Mouse (Mus musculus) liver, embryonic 15.5 days (tissue): ENCODE measurements around the gene Mgrn1. TPM values are rescaled to one million over a fixed set of nuclear protein-coding genes. Genes with fewer than 3 reads are reported as not detected.

Experiments
- ATAC-seq: fragments of 200-750 bp; cut with Nextera tagmentation; 2 replicates; pipeline ENCODE4 v1.8.0; 2017; ENCODE audit warnings: moderate number of reproducible peaks, mild to moderate bottlenecking, moderate library complexity; ENCODE audit not compliant: insufficient read depth
- H3K27ac ChIP-seq: fragments of 300-500 bp; sonication (generic); replicated peaks from 2 replicates; pipeline ENCODE4 v1.5.1; 2015; ENCODE audit warnings: mild to moderate bottlenecking, inconsistent platforms
- H3K27me3 ChIP-seq: fragments of 300-500 bp; sonication (generic); 2 replicates; pipeline ENCODE4 v1.6.1; 2015; ENCODE audit warnings: mild to moderate bottlenecking, inconsistent platforms
- H3K36me3 ChIP-seq: fragments of 300-500 bp; sonication (generic); replicated peaks from 2 replicates; pipeline ENCODE4 v1.6.1; 2015; ENCODE audit warnings: moderate library complexity, mild to moderate bottlenecking, inconsistent platforms
- H3K4me1 ChIP-seq: fragments of 300-500 bp; sonication (generic); replicated peaks from 2 replicates; pipeline ENCODE4 v1.6.1; 2015; ENCODE audit warnings: inconsistent platforms
- H3K4me2 ChIP-seq: fragments of 300-500 bp; sonication (generic); 2 replicates; pipeline ENCODE4 v1.6.1; 2015; ENCODE audit warnings: moderate library complexity, mild to moderate bottlenecking, inconsistent platforms
- H3K4me3 ChIP-seq: fragments of 300-500 bp; sonication (generic); replicated peaks from 2 replicates; pipeline ENCODE4 v1.5.1; 2015; ENCODE audit warnings: mild to moderate bottlenecking, inconsistent platforms
- H3K9ac ChIP-seq: fragments of 300-500 bp; sonication (generic); 2 replicates; pipeline ENCODE4 v1.6.1; 2015; ENCODE audit warnings: moderate library complexity, mild to moderate bottlenecking, inconsistent platforms
- H3K9me3 ChIP-seq: fragments of 300-500 bp; sonication (generic); replicated peaks from 2 replicates; pipeline ENCODE4 v1.6.1; 2016; ENCODE audit warnings: inconsistent platforms
- WGBS: fragments of 180-500 bp; shearing (Covaris S2); methylation state at CpG from one replicate; pipeline ENCODE4 v1.1.7; 2015; ENCODE audit warnings: mixed read lengths; ENCODE audit not compliant: insufficient replicate concordance; 5-methylcytosine and 5-hydroxymethylcytosine counted together
- polyA plus RNA-seq: library from polyadenylated mRNA; unstranded; fragments of >200 nt; fragmentation: Nextera tagmentation; extraction: Ambion mirVana; gene quantifications from 2 replicates; pipeline ENCODE4 v1.2.1, GENCODE M21; 2015

Mgrn1 gene
- polyA plus RNA-seq, 1 experiment from 2014 or later: 25.4 TPM

DNA sequence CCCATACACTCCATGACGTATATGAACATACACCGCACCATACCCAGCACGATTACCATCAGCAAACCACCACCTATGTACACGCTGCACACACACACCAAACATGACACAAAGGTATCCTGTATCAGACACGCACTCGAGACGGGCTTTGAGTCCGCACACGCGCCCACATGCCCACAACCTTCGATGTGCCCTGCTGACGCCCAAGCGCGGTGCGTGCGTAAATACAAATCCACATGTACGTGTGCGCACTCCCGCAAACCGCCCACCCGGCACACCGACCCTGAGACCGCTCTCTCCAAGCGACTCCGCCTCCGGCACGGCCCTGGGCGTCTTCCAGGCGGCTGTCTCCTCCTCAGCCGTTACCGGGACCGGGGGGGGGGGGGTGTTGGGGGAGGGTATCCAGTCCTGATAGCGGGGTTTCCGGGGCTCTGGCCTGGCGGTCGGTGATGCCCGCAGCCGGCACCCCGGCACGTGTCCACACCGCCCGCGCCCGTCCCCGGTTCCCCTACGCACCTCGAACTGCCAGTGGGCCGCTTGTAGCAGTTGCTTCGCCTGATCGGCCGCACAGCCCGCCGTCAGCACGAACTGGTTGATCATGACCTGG lies 6.8 kb upstream of the Mgrn1 start:
- H3K4me2 ChIP-seq: peak overlapping the region; percentile 92
- WGBS: under 1% methylated on average over 54 of the region's 54 CpGs
- ATAC-seq: peak; percentile 26
- H3K4me1 ChIP-seq: peaks cover 65% of the 10 kb centered on the region
- peak overlapping the region; percentile 85 for H3K9ac ChIP-seq
- H3K27ac ChIP-seq: peak overlapping the region; percentile 98
- H3K27me3 ChIP-seq: no peaks in the 10 kb centered on the region
- H3K36me3 ChIP-seq: peaks cover 20% of the 10 kb centered on the region
- H3K9me3 ChIP-seq: no peaks in the 10 kb centered on the region
- peak overlapping the region; percentile 88 for H3K4me3 ChIP-seq

DNA sequence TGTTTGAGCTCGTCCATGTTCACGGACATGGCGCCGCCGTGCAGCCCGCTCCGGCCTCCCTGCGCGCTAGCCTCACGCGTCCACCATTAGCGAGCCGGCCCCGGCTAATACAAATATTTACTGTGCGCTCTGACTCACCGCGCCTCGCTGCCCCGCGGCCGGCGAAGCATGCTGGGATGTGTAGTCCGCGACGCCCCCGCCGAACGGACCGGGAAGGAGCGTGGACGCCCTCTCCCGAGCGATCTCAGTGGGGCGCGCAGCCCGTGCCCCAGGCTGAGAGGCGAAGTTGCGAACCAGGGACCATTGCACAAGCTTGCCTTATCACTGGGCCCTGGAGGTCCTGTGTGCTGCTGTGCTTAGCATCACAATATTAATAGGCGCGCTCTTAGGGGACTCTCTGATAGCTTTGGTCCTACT lies 6.3 kb upstream of the Mgrn1 start:
- H3K27me3 ChIP-seq: no peaks in the 10 kb centered on the region
- peak; percentile 68 for ATAC-seq
- H3K27ac ChIP-seq: peak overlapping the region; percentile 98
- WGBS: under 1% methylated on average over 40 of the region's 40 CpGs
- peaks cover 15% of the 10 kb centered on the region for H3K36me3 ChIP-seq
- peaks cover 64% of the 10 kb centered on the region for H3K4me1 ChIP-seq
- H3K4me2 ChIP-seq: peak overlapping the region; percentile 92
- no peaks in the 10 kb centered on the region for H3K9me3 ChIP-seq
- H3K4me3 ChIP-seq: peak overlapping the region; percentile 88
- H3K9ac ChIP-seq: peak overlapping the region; percentile 85

DNA sequence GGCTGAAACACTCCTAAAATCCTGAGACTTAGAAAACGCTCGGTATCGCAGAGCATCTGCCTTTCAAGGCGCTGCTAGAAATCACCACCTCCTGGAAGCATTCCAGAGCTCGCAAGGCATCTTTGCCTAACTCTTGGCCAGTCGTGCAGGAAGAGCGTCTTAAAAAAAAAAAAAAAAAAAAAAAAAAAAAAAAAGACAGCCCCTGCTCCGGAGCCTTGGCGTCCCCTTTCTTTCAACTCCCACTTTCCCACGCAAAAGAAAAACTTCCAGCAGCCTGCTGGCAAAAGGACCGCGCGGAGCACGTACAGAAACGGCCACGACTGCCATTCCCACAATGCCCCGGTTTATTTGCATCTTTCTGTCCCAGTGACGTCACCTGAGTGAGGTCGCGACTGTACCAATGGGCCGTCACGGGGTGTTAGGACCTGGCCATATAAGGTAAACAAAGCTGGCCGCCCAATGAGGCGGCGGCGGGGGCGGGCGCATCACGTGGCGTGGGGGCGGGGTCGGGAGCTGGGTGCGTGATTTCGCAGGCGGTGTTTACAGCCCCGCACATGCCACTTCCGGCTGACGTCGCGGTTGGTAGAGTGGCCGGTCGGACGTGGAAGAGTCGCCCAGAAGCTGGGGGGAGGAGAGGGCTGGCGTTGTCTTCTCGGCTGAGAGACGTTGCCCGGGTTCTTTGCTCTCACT lies 5.8 kb upstream of the Mgrn1 start, which contains the start of gene Ubald1:
Ubald1 (minus strand) TSS at position 180 of the 690 bp plus-strand sequence.
- Histone ChIP-seq H3K9me3 (no peaks in the 10 kb centered on the region), H3K36me3 (peaks cover 9% of the 10 kb centered on the region; the same call in 1 of the 2 replicates), H3K4me2 (peak within 1 kb of the TSS; percentile 92), H3K4me1 (peaks cover 64% of the 10 kb centered on the region), H3K27me3 (no peaks in the 10 kb centered on the region), H3K27ac (peak within 1 kb of the TSS; percentile 98), H3K9ac (peak within 1 kb of the TSS; percentile 85), H3K4me3 (peak within 1 kb of the TSS; percentile 88)
- peak; percentile 79 for ATAC-seq
- WGBS: under 1% methylated on average over 48 of the region's 48 CpGs

DNA sequence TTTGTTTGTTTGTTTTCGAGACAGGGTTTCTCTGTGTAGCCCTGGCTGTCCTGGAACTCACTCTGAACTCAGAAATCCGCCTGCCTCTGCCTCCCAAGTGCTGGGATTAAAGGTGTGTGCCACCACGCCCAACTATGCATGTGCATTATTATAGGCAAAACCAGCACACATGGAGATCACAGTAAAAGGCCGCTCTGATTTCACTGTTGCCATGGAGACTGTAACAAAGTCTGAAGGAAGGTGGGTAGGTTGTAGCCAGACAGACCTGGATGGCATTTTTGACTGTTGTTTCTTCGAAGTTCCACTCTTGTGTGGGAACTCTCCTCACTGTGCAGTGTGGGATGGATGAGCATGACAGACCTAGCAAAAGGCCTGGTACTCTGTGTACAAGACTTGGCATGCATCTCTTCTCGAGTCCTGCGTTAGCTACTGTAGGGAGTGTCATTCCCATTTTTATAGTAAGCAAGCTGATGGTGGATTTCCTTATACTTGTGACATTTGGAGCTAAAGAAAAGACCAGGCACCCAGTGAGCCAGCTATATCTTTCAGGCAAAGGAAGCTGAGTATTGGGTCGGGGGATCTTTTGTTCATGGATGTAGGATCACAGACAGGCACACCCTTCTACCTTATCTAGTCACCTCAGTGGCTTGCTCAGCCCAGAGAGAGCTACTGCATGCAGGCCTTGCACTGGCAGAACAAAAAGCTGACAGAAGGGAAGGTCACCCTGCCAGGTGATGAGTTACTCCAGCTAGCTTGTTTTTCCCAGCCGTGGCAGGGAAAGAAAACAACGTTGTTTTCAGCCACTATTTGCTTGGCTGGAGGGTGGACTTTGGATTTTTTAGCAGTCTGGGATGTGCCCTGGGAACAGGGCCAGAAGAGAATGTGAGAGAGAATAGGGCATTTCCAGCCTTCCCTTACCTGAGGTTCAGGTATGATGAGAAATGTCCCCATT lies 4.4 kb upstream of the Mgrn1 start:
- Histone ChIP-seq H3K4me3 (peak overlapping the region; percentile 88), H3K4me1 (peaks cover 62% of the 10 kb centered on the region), H3K4me2 (peak overlapping the region; percentile 92), H3K27me3 (no peaks in the 10 kb centered on the region), H3K9me3 (no peaks in the 10 kb centered on the region), H3K36me3 (no peaks in the 10 kb centered on the region), H3K9ac (no peak overlapping the region), H3K27ac (peak overlapping the region; percentile 98)
- no peak for ATAC-seq
- WGBS: 59% methylated on average over 10 of the region's 10 CpGs

DNA sequence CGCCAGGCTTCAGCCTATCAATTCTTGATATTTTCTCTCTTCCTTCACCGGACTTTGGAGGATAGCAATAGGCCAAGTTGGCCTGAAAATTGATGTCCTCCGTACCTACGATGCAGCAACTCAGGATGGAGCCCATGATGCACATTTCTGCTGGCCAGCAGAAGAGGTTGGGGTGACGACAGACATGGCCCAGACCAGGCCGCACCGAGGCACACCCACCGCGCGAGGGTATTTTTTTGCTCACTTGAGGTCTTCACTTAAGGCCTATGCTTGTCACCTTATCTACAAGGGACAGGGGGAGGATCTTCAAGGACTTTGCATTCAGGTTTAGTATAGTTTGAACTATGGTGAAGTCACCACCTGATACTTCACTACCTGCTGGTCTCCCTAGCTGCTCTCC lies 1.1 kb upstream of the Mgrn1 start:
- H3K4me2 ChIP-seq: peak overlapping the region; percentile 93
- peaks cover 59% of the 10 kb centered on the region for H3K4me1 ChIP-seq
- H3K36me3 ChIP-seq: no peaks in the 10 kb centered on the region
- no peak for ATAC-seq
- H3K4me3 ChIP-seq: no peak overlapping the region
- H3K9ac ChIP-seq: 0 out of 2 replicates have a peak overlapping the region, but pooled peaks have one; percentile 75
- no peaks in the 10 kb centered on the region for H3K9me3 ChIP-seq
- no peaks in the 10 kb centered on the region for H3K27me3 ChIP-seq
- 0 out of 2 replicates have a peak overlapping the region, but pooled peaks have one; percentile 83 for H3K27ac ChIP-seq
- 84% methylated on average over 10 of the region's 10 CpGs for WGBS

DNA sequence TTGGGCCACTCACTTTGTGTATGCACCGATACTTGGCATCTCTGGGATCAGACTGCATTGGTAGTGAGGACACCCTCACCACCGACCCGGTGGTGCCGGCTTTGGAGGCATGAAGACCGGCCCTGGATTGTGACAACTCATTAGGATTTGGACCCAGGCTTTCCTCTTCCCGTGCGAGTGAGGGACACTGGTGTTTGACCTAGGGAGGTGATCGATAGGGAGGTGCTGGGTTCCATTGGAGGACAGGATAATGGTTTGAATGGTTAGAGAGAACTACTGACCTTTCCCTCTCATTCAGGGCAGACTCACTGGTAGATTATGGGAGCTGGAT lies 606 bp downstream of the Mgrn1 start:
- H3K4me1 ChIP-seq: peaks cover 62% of the 10 kb centered on the region
- 4% methylated on average over 8 of the region's 8 CpGs for WGBS
- ATAC-seq: no peak; the same call in 1 of the 2 replicates

DNA sequence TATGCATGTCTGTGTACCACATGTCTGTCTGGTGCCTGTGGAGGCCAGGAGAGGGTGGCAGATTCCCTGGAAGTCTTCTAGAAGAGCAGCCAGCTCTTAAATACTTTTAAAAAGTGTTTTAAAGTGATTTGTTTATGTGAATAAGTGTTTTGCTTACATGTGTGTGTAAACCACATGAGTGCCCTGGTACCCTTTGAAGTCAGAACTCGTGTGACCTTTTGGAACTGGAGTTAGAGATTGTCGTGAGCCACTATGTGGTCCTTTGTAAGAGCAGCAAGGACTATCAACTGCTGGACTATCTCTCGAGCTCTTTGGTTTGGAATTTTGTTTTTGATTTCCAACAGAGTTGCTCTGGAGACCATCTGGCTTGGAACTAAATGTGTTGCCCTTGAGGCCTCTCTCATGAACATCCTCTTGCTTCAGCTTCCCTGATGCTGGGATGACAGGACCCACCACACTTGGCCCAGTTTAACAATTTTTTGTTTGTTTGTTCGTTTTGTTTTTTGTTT lies 4.2 kb downstream of the Mgrn1 start:
- no peak overlapping the region for H3K27ac ChIP-seq
- 63% methylated on average over 4 of the region's 4 CpGs for WGBS
- peaks cover 4% of the 10 kb centered on the region for H3K36me3 ChIP-seq
- H3K4me2 ChIP-seq: no peak overlapping the region
- H3K27me3 ChIP-seq: no peaks in the 10 kb centered on the region
- H3K9ac ChIP-seq: no peak overlapping the region
- H3K9me3 ChIP-seq: no peaks in the 10 kb centered on the region
- no peak for ATAC-seq
- H3K4me3 ChIP-seq: no peak overlapping the region
- peaks cover 76% of the 10 kb centered on the region for H3K4me1 ChIP-seq

More for the DNA sequence above, 606 bp downstream of the Mgrn1 start:
- peak overlapping the region; percentile 75 for H3K9ac ChIP-seq
- H3K9me3 ChIP-seq: no peaks in the 10 kb centered on the region
- H3K27me3 ChIP-seq: no peaks in the 10 kb centered on the region
- peak overlapping the region; percentile 93 for H3K4me2 ChIP-seq
- H3K4me3 ChIP-seq: peak overlapping the region; percentile 75
- H3K36me3 ChIP-seq: peaks cover 4% of the 10 kb centered on the region
- peak overlapping the region; percentile 83 for H3K27ac ChIP-seq

DNA sequence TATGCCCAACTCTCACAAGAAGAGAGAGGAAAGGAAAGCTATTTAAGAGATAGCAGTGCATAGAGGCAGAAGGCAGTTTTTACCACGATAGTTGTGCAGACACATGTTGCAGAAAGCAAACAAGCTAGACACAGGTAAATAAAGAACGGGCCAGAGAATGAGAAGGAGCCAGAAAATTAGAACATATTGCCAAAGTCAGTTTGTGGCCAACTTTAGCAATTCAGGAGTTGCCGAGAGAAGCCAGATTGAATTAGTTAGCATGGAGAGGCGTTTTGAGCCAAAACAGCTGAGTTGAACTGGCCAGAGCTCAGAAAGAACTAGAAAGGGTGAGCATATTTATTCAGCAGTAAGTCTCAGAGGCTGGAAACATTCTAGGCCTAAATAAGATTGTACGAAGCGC lies 6.1 kb downstream of the Mgrn1 start:
- Histone ChIP-seq H3K4me3 (no peak overlapping the region), H3K4me2 (no peak overlapping the region), H3K4me1 (peaks cover 77% of the 10 kb centered on the region), H3K9me3 (no peaks in the 10 kb centered on the region), H3K36me3 (peaks cover 4% of the 10 kb centered on the region), H3K27ac (no peak overlapping the region), H3K9ac (no peak overlapping the region), H3K27me3 (no peaks in the 10 kb centered on the region)
- ATAC-seq: no peak
- WGBS: 68% methylated on average over 6 of the region's 6 CpGs

DNA sequence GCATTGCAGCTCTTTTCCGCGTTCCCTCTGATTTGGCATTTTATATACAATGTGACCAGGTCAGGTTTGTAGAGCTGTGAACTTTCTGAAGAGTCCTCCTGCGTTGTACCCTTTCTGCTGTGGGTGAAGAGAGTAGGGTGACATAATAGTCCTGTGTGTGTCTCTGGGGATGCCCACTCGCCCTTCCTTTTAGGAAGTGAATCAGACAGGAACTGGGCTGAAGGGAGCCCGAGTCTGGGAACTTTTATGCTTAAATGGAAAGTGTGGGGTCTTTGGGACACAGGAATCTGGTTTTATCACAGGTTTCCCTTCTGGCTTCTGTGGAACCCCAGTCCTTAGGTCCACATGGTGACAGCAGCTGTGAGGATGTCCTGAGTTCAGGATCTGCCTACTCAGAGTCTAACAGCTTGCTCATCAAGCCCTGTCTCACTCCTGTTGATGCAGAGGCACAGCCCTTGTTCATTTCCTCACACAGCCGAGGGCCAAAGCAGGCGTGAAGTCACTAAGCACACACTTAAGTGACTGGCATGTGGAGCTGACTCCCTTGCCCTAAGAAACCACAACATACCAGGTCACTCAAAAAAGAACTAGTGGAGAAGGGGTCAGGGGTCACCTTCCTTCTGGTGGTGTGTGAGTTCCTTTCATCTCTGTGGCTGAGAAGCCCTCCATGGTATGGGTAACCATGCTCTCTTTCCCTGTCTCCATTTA lies 8.3 kb downstream of the Mgrn1 start:
- 66% methylated on average over 7 of the region's 7 CpGs for WGBS
- peaks cover 75% of the 10 kb centered on the region for H3K4me1 ChIP-seq
- H3K9me3 ChIP-seq: no peaks in the 10 kb centered on the region
- H3K27ac ChIP-seq: no peak overlapping the region
- no peak overlapping the region for H3K4me2 ChIP-seq
- H3K36me3 ChIP-seq: peaks cover 4% of the 10 kb centered on the region
- H3K4me3 ChIP-seq: no peak overlapping the region
- no peak overlapping the region for H3K9ac ChIP-seq
- no peak for ATAC-seq
- H3K27me3 ChIP-seq: no peaks in the 10 kb centered on the region

DNA sequence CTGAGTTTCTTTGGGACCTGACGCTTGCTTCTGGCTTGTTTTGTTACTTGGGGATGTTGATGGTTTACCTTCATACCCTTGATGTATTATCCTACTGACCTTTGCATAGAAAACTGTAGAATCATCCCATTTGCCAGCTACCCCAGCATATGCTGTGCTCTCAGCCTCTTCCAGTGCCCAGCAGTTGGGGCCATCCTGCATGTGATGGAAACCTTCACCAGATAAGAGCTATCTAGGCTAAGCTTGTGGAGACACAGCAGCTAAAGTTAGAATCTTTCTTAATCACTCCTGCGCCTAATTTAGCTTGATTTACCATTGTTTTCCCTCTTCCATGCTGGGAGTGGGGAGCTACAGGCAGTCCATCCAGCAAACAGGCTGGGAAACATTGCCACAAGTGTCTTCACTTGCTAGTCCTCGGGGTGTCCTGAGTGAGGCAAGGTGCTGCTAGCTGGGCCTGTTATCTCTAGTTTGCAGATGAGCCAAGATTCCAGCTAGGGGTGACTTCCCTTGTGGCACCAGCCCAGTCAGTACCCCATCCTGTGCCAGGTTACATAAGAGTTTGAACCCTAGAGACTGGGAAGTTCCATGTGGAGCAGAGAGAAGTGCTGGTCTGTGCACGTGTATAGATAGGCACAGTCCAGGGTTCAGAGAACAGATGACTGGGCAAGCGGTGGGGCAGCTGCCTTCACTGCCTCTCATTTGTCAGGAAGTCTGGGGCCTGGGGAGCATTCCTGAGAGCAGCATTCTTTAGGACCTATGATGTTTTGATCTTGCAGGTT lies 10.4 kb downstream of the Mgrn1 start:
- Histone ChIP-seq H3K27ac (peak overlapping the region; percentile 76), H3K36me3 (no peaks in the 10 kb centered on the region), H3K9me3 (no peaks in the 10 kb centered on the region), H3K4me1 (peaks cover 63% of the 10 kb centered on the region), H3K9ac (no peak overlapping the region), H3K4me3 (no peak overlapping the region), H3K27me3 (no peaks in the 10 kb centered on the region), H3K4me2 (peak overlapping the region; percentile 52)
- ATAC-seq: peak; percentile 85
- WGBS: 18% methylated on average over 5 of the region's 5 CpGs
